Mouse (Mus musculus): ENCODE measurements around the gene Gm48552.
A peak's percentile ranks its signal among the peaks of the same experiment; 100 is the strongest.

- TF ChIP-seq CTCF (IDR thresholded peaks at IDR 0.05 in 2 of 3, conservative IDR thresholded peaks at IDR 0.05 in 1 of 3; ENCODE audit: control insufficient read depth in 1 of 3, insufficient read depth in 1 of 3, low read depth in 2 of 3, low read length in 3 of 3, poor library complexity in 1 of 3, severe bottlenecking in 1 of 3) (no peak), HCFC1 (IDR thresholded peaks at IDR 0.05; ENCODE audit: low read depth, low read length) (peak; percentile 32; the same call in 1 of the 2 replicates), POLR2A (IDR thresholded peaks at IDR 0.05; ENCODE audit: control insufficient read depth in 1 of 2, insufficient read depth in 1 of 2, low read depth in 1 of 2, low read length in 2 of 2, poor library complexity in 1 of 2) (no peak; a peak in 1 of 4 replicates), POLR2AphosphoS2 (IDR thresholded peaks at IDR 0.05; ENCODE audit: low read length) (no peak), CHD2 (IDR thresholded peaks at IDR 0.05; ENCODE audit: low read length) (no peak), MAZ (IDR thresholded peaks at IDR 0.05; ENCODE audit: low read depth, low read length) (peak; percentile 88), ETS1 (IDR thresholded peaks at IDR 0.05; ENCODE audit: low read depth, low read length) (no peak), NRF1 (IDR thresholded peaks at IDR 0.05; ENCODE audit: insufficient read depth, low read depth, low read length, poor library complexity, severe bottlenecking) (peak; percentile 69), TAL1 (IDR thresholded peaks at IDR 0.05; ENCODE audit: low read length) (no peak), E2F4 (IDR thresholded peaks at IDR 0.05; ENCODE audit: borderline replicate concordance, low read depth, low read length) (no peak)
These were observed 41.5 kb downstream of the Gm48552 start for GRCm38 (mm10) chr10:81430141-81430830.
